Mouse (Mus musculus) MEL (cell line): ENCODE measurements around the gene Neu2. TPM values are rescaled to one million over a fixed set of nuclear protein-coding genes. Genes with fewer than 3 reads are reported as not detected.
A peak's percentile ranks its signal among the peaks of the same experiment; 100 is the strongest.

Source experiments
- DNase-seq: peaks from one replicate; pipeline ENCODE4 v3.0.0; 2011; ENCODE audit warnings: low read depth, low spot score
- H3K27ac ChIP-seq: 2 replicates; pipeline ENCODE4 v1.5.1; 2012; ENCODE audit warnings: low read depth, mild to moderate bottlenecking, control low read depth, low read length, moderate library complexity; ENCODE audit not compliant: control insufficient read depth
- H3K27me3 ChIP-seq, 2 experiments: fragments of 150-350 bp in 1 of 2; sonication (generic) in 1 of 2; 2 replicates each; pipeline ENCODE4 v1.6.1; 2012; ENCODE audit warnings: low read length in 2 of 2, mild to moderate bottlenecking in 2 of 2, improper control_type of control experiment in 1 of 2, moderate library complexity in 1 of 2; ENCODE audit not compliant: insufficient read depth in 2 of 2, control insufficient read depth in 1 of 2
- H3K36me3 ChIP-seq, 2 experiments: 2 replicates each; pipeline ENCODE4 v1.6.1; 2012 to 2014; ENCODE audit warnings: low read length in 2 of 2, improper control_type of control experiment in 1 of 2, inconsistent platforms in 1 of 2, mild to moderate bottlenecking in 1 of 2; ENCODE audit not compliant: insufficient read depth in 2 of 2, control insufficient read depth in 1 of 2
- H3K4me1 ChIP-seq, 2 experiments: fragments of 150-350 bp in 1 of 2; sonication (generic) in 1 of 2; 2 replicates each; pipeline ENCODE4 v1.6.1; 2012; ENCODE audit warnings: low read length in 2 of 2, improper control_type of control experiment in 1 of 2, mild to moderate bottlenecking in 1 of 2; ENCODE audit not compliant: insufficient read depth in 2 of 2, control insufficient read depth in 1 of 2
- H3K4me3 ChIP-seq, 2 experiments: fragments of 150-350 bp in 1 of 2; sonication (generic) in 1 of 2; 2 replicates each; pipeline ENCODE4 v1.5.1; 2012; ENCODE audit warnings: low read depth in 2 of 2, low read length in 2 of 2, mild to moderate bottlenecking in 2 of 2, moderate library complexity in 2 of 2, control low read depth in 1 of 2, improper control_type of control experiment in 1 of 2; ENCODE audit not compliant: control insufficient read depth in 1 of 2, insufficient read depth in 1 of 2
- H3K79me2 ChIP-seq: 2 replicates; pipeline ENCODE4 v1.6.1; 2012; ENCODE audit warnings: mild to moderate bottlenecking, low read length, moderate library complexity; ENCODE audit not compliant: control insufficient read depth, poor library complexity, insufficient read depth
- H3K9ac ChIP-seq: 2 replicates; pipeline ENCODE4 v1.6.1; 2012; ENCODE audit warnings: low read depth, mild to moderate bottlenecking, control low read depth, low read length, moderate library complexity; ENCODE audit not compliant: control insufficient read depth, poor library complexity, severe bottlenecking
- H3K9me3 ChIP-seq: fragments of 150-350 bp; sonication (generic); replicated peaks from 2 replicates; pipeline ENCODE4 v1.6.1; 2012; ENCODE audit warnings: mild to moderate bottlenecking, low read length, improper control_type of control experiment, moderate library complexity; ENCODE audit not compliant: insufficient read depth
- BHLHE40 ChIP-seq: IDR thresholded peaks from 2 replicates; pipeline ENCODE4 v1.6.1; 2012; ENCODE audit warnings: low read depth, mild to moderate bottlenecking, inconsistent platforms, low read length, improper control_type of control experiment, borderline replicate concordance
- CHD1 ChIP-seq: IDR thresholded peaks from 2 replicates; pipeline ENCODE4 v1.6.1; 2012; ENCODE audit warnings: low read depth, mild to moderate bottlenecking, inconsistent platforms, low read length, improper control_type of control experiment
- CTCF ChIP-seq, 3 experiments: IDR thresholded peaks in 2 of 3; conservative IDR thresholded peaks in 1 of 3; 2 replicates each; pipeline ENCODE4 v1.5.1; 2011 to 2012; ENCODE audit warnings: low read length in 3 of 3, low read depth in 2 of 3, mild to moderate bottlenecking in 2 of 3, improper control_type of control experiment in 1 of 3, inconsistent platforms in 1 of 3, mixed read lengths in 1 of 3, moderate library complexity in 1 of 3; ENCODE audit not compliant: control insufficient read depth in 1 of 3, insufficient read depth in 1 of 3, poor library complexity in 1 of 3, severe bottlenecking in 1 of 3
- E2F4 ChIP-seq: IDR thresholded peaks from 2 replicates; pipeline ENCODE4 v1.6.1; 2011; ENCODE audit warnings: low read depth, low read length, improper control_type of control experiment, borderline replicate concordance
- ELF1 ChIP-seq: IDR thresholded peaks from 2 replicates; pipeline ENCODE4 v1.6.1; 2014; ENCODE audit warnings: low read depth, mild to moderate bottlenecking, inconsistent platforms, low read length, improper control_type of control experiment, moderate library complexity
- GABPA ChIP-seq: IDR thresholded peaks from 2 replicates; pipeline ENCODE4 v1.6.1; 2012; ENCODE audit warnings: low read depth, mild to moderate bottlenecking, inconsistent platforms, low read length, improper control_type of control experiment, moderate library complexity
- GATA1 ChIP-seq: IDR thresholded peaks from 2 replicates; pipeline ENCODE4 v1.6.1; 2011; ENCODE audit warnings: low read depth, low read length, improper control_type of control experiment
- HCFC1 ChIP-seq: IDR thresholded peaks from 2 replicates; pipeline ENCODE4 v1.6.1; 2012; ENCODE audit warnings: low read depth, mild to moderate bottlenecking, inconsistent platforms, low read length, improper control_type of control experiment, moderate library complexity
- MAFK ChIP-seq: IDR thresholded peaks from 2 replicates; pipeline ENCODE4 v1.6.1; 2011; ENCODE audit warnings: low read depth, mild to moderate bottlenecking, low read length, improper control_type of control experiment, borderline replicate concordance
- MAX ChIP-seq: IDR thresholded peaks from 2 replicates; pipeline ENCODE4 v1.6.1; 2011; ENCODE audit warnings: low read length, improper control_type of control experiment
- MAZ ChIP-seq: IDR thresholded peaks from 2 replicates; pipeline ENCODE4 v1.6.1; 2012; ENCODE audit warnings: low read depth, mild to moderate bottlenecking, inconsistent platforms, low read length, improper control_type of control experiment
- MEF2A ChIP-seq: IDR thresholded peaks from 2 replicates; pipeline ENCODE4 v1.6.1; 2014; ENCODE audit warnings: low read depth, mild to moderate bottlenecking, inconsistent platforms, low read length, improper control_type of control experiment; ENCODE audit not compliant: poor library complexity, insufficient replicate concordance, severe bottlenecking; ENCODE audit errors: extremely low read depth
- MXI1 ChIP-seq: IDR thresholded peaks from 2 replicates; pipeline ENCODE4 v1.6.1; 2011; ENCODE audit warnings: mild to moderate bottlenecking, low read depth, low read length, improper control_type of control experiment
- MYB ChIP-seq: IDR thresholded peaks from 2 replicates; pipeline ENCODE4 v1.6.1; 2011; ENCODE audit warnings: mild to moderate bottlenecking, low read depth, low read length, improper control_type of control experiment
- MYC ChIP-seq: IDR thresholded peaks from 2 replicates; pipeline ENCODE4 v1.6.1; 2011; ENCODE audit warnings: low read depth, mild to moderate bottlenecking, low read length, improper control_type of control experiment, moderate library complexity
- NELFE ChIP-seq: IDR thresholded peaks from 2 replicates; pipeline ENCODE4 v1.6.1; 2011; ENCODE audit warnings: low read depth, low read length, improper control_type of control experiment
- POLR2AphosphoS2 ChIP-seq: IDR thresholded peaks from 2 replicates; pipeline ENCODE4 v1.6.1; 2011; ENCODE audit warnings: low read length, improper control_type of control experiment
- RAD21 ChIP-seq: IDR thresholded peaks from 2 replicates; pipeline ENCODE4 v1.6.1; 2011; ENCODE audit warnings: mild to moderate bottlenecking, low read depth, low read length, improper control_type of control experiment
- RCOR1 ChIP-seq: IDR thresholded peaks from 2 replicates; pipeline ENCODE4 v1.6.1; 2012; ENCODE audit warnings: low read depth, mild to moderate bottlenecking, inconsistent platforms, low read length, improper control_type of control experiment
- SIN3A ChIP-seq: IDR thresholded peaks from 2 replicates; pipeline ENCODE4 v1.6.1; 2012; ENCODE audit warnings: low read length, improper control_type of control experiment, inconsistent platforms
- TAL1 ChIP-seq: IDR thresholded peaks from 2 replicates; pipeline ENCODE4 v1.6.1; 2012; ENCODE audit warnings: mild to moderate bottlenecking, inconsistent platforms, low read length, moderate library complexity, mixed read lengths
- TBP ChIP-seq: IDR thresholded peaks from 2 replicates; pipeline ENCODE4 v1.8.0; 2011; ENCODE audit warnings: low read depth, low read length, improper control_type of control experiment
- USF1 ChIP-seq: IDR thresholded peaks from 2 replicates; pipeline ENCODE4 v1.6.1; 2014; ENCODE audit warnings: low read depth, mild to moderate bottlenecking, inconsistent platforms, low read length, improper control_type of control experiment, moderate library complexity
- ZMIZ1 ChIP-seq: IDR thresholded peaks from 2 replicates; pipeline ENCODE4 v1.6.1; 2012; ENCODE audit warnings: low read depth, mild to moderate bottlenecking, inconsistent platforms, low read length, improper control_type of control experiment, moderate library complexity
- polyA plus RNA-seq, 2 experiments: library from polyadenylated mRNA; stranded (reverse) in 1 of 2; unstranded in 1 of 2; fragments of >175 nt in 1 of 2; fragments of >200 nt in 1 of 2; gene quantifications; 2 replicates each; pipeline versions ENCODE4 v1.2.1 to v1.2.4; 2012; ENCODE audit warnings: low replicate concordance in 2 of 2, low read depth in 1 of 2; ENCODE audit not compliant: insufficient read length in 2 of 2, insufficient read depth in 1 of 2, missing spikeins in 1 of 2
- total RNA-seq: library from RNA; depleted of rRNA; stranded (reverse); fragments of 300-350 nt; gene quantifications from 2 replicates; pipeline ENCODE4 v1.2.3, GENCODE M21; 2012

The Neu2 gene
- total and polyA plus RNA-seq, 3 experiments: not detected

- H3K79me2 ChIP-seq: no peaks in the 10 kb centered on the region
- TF ChIP-seq RCOR1: no peak
- peak; percentile 5 for TF ChIP-seq RAD21
- TF ChIP-seq USF1: no peak
- DNase-seq: peak; percentile 28
- H3K4me3 ChIP-seq: no peak overlapping the region
- H3K36me3 ChIP-seq: no peaks in the 10 kb centered on the region
- no peaks in the 10 kb centered on the region for H3K4me1 ChIP-seq
- no peak overlapping the region for H3K9ac ChIP-seq
- H3K27me3 ChIP-seq: peaks cover 0 to 5% of the 10 kb centered on the region in 2 experiments; a peak in 3 of 4 replicates
- no peaks in the 10 kb centered on the region for H3K9me3 ChIP-seq
- no peak overlapping the region for H3K27ac ChIP-seq
Observed at GRCm38 (mm10) chr1:87580824-87581223, 71.1 kb downstream of the Neu2 start.

- no peak overlapping the region for H3K4me3 ChIP-seq
- no peak overlapping the region for H3K27ac ChIP-seq
- H3K36me3 ChIP-seq: no peaks in the 10 kb centered on the region
- H3K27me3 ChIP-seq: no peaks in the 10 kb centered on the region; a peak in 2 of 4 replicates
- H3K4me1 ChIP-seq: no peaks in the 10 kb centered on the region
- no peak overlapping the region for H3K9ac ChIP-seq
- H3K9me3 ChIP-seq: no peaks in the 10 kb centered on the region
- TF ChIP-seq TAL1 (no peak), ZMIZ1 (no peak), E2F4 (no peak), ELF1 (no peak), MYB (no peak), CTCF (IDR thresholded peaks at IDR 0.05 in 2 of 3, conservative IDR thresholded peaks at IDR 0.05 in 1 of 3; ENCODE audit: control insufficient read depth in 1 of 3, insufficient read depth in 1 of 3, low read depth in 2 of 3, low read length in 3 of 3, poor library complexity in 1 of 3, severe bottlenecking in 1 of 3) (no peak), BHLHE40 (no peak), TBP (no peak), MXI1 (no peak)
- no peak for DNase-seq
- no peaks in the 10 kb centered on the region for H3K79me2 ChIP-seq
Observed at GRCm38 (mm10) chr1:87589162-87589561, 79.5 kb downstream of the Neu2 start.

- no peak overlapping the region for H3K4me3 ChIP-seq
- H3K36me3 ChIP-seq: no peaks in the 10 kb centered on the region
- TF ChIP-seq RAD21: no peak
- TF ChIP-seq NELFE: no peak
- TF ChIP-seq POLR2AphosphoS2: no peak
- TF ChIP-seq RCOR1: no peak
- no peak for TF ChIP-seq CHD1
- TF ChIP-seq HCFC1: no peak
- no peak for TF ChIP-seq CTCF (IDR thresholded peaks at IDR 0.05 in 2 of 3, conservative IDR thresholded peaks at IDR 0.05 in 1 of 3; ENCODE audit: control insufficient read depth in 1 of 3, insufficient read depth in 1 of 3, low read depth in 2 of 3, low read length in 3 of 3, poor library complexity in 1 of 3, severe bottlenecking in 1 of 3)
- TF ChIP-seq MEF2A: no peak
- no peak for TF ChIP-seq GABPA
- TF ChIP-seq MAZ: no peak
- no peak for TF ChIP-seq MAX
- no peak for TF ChIP-seq SIN3A
- no peak for TF ChIP-seq MXI1
- no peak for TF ChIP-seq GATA1
- TF ChIP-seq MYB: no peak
- no peak for TF ChIP-seq MYC
- TF ChIP-seq MAFK: no peak
- TF ChIP-seq BHLHE40: no peak
- no peaks in the 10 kb centered on the region for H3K9me3 ChIP-seq
- H3K27me3 ChIP-seq: no peaks in the 10 kb centered on the region; a peak in 2 of 4 replicates
- no peaks in the 10 kb centered on the region for H3K79me2 ChIP-seq
- H3K4me1 ChIP-seq: no peaks in the 10 kb centered on the region
- H3K27ac ChIP-seq: no peak overlapping the region
- no peak overlapping the region for H3K9ac ChIP-seq
- no peak for DNase-seq
Observed at GRCm38 (mm10) chr1:87589980-87590379, 80.3 kb downstream of the Neu2 start.
